Mouse (Mus musculus) heart, postnatal 14 days (tissue): ENCODE measurements around the gene Smarcc1. TPM values are rescaled to one million over a fixed set of nuclear protein-coding genes. Genes with fewer than 3 reads are reported as not detected.

Experiments
- DNase-seq, 2 experiments: peaks; one replicate each; pipeline ENCODE4 v3.0.0; 2021 to 2022
- intact Hi-C: fragments of 180-260 bp; cut with DNase I; formaldehyde crosslinking; loops from one replicate; pipeline ENCODE4 v1.15.1; 2025
- total RNA-seq, 2 experiments: library from RNA; stranded (reverse); gene quantifications; 2 replicates each; pipeline ENCODE4 v1.2.3; 2021

The Smarcc1 gene
- total RNA-seq, 2 experiments from 2014 or later = 27.7 to 30.6 TPM

GRCm38 (mm10) chr9:110228671-110229070 lies 111.2 kb downstream of the Smarcc1 start:
- DNase-seq = no peak
- intact Hi-C loops = no loop called here

DNA sequence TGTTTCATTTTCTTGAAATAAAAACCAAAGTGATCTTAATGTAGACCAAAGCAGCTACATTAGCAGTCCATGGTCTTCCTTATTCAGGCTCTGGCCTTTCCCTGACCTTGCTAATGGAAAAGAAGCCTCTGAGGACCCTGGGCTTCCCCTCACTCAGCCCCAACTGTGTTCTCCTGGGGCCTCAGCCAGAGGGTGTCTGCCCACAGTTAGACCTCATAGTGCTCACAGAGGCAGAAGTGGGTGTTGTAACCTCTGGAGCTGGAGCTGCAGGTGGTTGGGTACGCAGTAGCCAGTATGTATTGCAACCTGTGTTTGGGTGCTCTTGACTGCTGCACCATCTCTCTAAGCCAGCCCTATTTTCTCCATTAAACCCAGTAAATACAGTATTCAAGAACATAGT lies 111.6 kb downstream of the Smarcc1 start:
- DNase-seq = no peak
- intact Hi-C loops = no loop called here

- intact Hi-C loops = no loop called here
- no peak for DNase-seq
These were observed 112.2 kb downstream of the Smarcc1 start for GRCm38 (mm10) chr9:110229566-110230248.

DNA sequence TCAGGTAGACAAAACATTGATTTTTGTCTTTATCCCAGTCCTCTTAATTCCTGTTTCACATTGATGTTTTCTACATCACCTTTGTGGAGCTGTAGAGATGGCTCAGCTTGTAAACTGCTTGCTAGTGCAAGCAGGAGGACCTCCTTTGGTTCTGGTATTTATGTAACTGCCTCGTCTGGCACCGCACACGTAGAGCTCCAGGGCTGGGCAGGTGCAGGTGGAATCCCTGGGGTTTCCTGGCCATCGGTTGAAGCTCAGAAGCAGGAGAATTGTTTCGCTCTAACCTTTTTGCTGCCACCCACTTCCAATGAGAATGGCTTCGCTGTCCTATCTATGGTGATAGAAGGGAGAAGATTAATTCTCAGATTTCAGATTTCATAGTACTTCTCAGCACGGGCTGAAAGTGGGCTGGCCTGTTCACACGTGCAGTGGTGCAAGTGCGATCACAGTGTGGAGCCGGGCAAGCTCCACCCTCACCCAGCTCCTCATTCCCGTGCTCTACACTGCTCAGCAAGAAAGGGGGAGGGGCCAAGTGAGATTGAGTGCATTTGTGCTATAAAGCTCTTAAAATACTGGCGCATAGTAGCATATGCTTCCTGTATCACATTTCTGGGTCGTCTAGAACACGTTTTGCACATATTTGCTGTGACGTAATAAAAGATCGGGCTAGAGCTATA lies 113.0 kb downstream of the Smarcc1 start:
- no peak for DNase-seq
- intact Hi-C loops = no loop called here

- DNase-seq = no peak
- intact Hi-C loops = no loop called here
These were observed 117.5 kb downstream of the Smarcc1 start for GRCm38 (mm10) chr9:110234962-110235361.

DNA sequence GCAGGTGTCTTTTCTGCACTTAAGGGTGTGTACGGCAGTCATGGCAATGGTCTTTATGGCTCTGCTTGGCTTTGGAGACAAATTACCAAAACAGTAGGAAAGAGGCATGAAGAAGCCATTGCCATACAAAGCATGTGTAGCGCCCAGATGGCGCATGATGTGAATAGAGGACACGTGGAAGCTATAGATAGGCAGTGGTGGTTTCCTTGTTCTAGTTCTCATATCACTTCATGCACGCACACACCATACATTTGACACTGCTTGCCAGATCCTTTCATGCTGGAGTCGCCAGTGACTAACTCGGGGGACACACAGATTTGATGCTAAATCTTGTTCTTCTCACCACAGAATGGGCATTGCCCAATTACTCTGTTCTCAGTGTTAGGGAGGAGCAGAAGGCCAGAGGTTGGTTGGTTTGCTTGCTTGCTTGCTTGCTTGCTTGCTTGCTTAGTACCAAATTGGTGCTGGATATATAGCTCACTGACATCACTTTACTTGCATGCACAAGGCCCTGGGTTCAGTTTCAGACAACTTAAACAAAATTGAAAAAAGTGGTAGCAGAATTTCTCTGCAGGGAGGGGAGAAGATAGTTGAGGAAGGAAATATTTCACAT lies 125.8 kb downstream of the Smarcc1 start, which contains the start of gene Cspg5:
Gene Cspg5, plus strand, starts transcription at position 563 of the 613 bp plus-strand sequence.
- intact Hi-C loops = no loop called here
- no peak for DNase-seq

- no peak for DNase-seq
These were observed 127.0 kb downstream of the Smarcc1 start for GRCm38 (mm10) chr9:110244567-110244888.

DNA sequence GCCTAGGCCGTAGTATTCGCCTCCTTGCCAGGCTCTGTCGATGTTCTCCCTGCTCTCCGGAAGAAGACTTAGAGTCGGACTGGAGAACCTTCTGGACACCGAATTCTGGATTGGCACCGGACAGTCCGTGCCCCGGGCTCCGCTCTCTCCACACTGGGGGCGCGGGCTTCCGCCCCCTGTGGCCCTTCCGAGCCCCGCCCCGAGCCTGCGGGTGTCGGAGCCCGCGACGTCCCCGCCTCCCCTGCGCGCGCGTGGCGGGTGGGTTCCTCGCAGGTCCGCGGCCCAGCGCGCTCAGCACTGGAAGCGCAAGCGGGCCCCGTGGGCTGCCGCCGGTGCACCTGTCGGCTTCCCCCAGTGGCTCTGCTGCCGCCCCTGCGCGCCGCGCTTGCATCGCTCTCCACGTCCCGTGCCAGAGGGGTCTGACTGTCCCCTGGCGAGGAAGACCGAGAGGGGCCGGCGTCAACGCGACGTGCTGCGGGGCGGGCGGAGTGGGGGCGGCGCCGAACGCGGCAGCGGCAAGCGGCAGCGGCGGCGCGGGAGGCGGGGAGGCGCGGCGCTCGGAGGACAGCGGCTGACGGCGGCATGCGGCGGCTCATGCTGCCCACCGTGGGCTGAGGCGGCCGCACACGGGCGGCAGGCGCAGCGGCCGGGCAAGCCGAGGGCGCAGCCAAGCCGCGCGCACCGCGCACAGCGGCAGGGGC lies 127.5 kb downstream of the Smarcc1 start:
- intact Hi-C loops = no loop called here
- peak; percentile 42 to 48 for DNase-seq

More at GRCm38 (mm10) chr9:110244567-110244888, 127.0 kb downstream of the Smarcc1 start:
- intact Hi-C loops = no loop called here

DNA sequence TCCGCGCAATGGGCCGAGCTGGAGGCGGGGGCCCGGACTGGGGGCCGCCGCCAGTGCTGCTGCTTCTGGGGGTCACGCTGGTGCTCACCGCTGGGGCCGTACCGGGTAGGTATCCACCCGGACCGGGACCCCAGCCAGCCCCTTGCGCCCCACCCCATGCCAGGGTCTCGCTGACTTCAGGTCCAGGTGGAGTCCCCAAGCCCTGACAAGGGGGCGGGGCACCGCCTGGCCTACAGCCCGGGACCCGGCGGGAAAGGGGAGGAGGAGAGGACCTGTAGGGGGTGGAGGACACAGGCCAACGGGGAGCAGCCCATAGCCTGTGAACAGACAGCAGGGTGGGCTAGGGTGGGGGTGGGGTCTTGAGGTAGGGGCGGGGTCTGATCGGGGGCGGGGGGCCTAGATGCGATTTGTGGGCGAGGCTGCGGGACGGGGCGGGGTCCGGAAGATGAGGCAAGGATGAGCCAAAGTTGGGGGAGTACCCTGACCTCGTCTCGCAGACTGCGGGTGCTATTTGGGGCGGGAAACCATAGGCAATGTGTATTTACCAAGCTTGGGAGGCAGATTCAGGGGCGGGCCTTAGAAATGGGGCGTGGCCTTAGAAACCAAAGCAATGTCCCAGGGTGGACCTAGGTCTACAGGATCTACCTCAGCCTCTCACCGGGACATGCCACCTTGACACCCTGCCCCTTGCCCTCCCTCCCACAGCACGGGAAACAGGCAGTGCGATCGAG lies 128.2 kb downstream of the Smarcc1 start:
- peak; percentile 37 to 59 for DNase-seq
- intact Hi-C loops = no loop called here

DNA sequence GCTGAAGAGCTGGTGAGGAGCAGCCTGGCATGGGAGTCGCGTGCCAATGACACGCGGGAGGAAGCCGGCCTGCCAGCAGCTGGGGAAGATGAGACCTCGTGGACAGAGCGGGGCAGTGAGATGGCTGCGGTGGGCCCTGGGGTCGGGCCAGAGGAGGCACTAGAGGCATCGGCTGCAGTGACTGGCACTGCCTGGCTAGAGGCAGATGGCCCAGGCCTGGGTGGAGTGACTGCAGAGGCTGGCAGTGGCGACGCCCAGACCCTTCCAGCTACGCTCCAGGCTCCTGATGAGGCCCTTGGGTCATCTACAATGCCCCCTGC lies 128.8 kb downstream of the Smarcc1 start:
- intact Hi-C loops = no loop called here
- no peak for DNase-seq

DNA sequence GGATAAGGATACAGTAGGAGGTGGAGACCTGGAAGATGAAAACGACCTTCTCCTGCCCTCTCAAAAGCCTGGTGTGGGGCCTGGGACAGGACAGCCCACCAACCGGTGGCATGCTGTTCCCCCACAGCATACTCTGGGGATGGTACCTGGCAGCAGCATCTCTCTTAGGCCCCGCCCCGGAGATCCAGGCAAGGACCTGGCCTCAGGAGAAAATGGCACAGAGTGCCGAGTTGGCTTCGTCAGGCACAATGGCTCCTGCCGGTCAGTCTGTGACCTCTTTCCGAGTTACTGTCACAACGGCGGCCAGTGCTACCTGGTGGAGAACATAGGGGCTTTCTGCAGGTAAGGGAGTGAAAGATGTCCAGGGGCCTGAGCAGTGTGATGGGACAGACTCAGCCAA lies 129.5 kb downstream of the Smarcc1 start:
- DNase-seq = no peak
- intact Hi-C loops = no loop called here

- no peak for DNase-seq
- intact Hi-C loops = no loop called here
These were observed 131.4 kb downstream of the Smarcc1 start for GRCm38 (mm10) chr9:110248861-110249260.

DNA sequence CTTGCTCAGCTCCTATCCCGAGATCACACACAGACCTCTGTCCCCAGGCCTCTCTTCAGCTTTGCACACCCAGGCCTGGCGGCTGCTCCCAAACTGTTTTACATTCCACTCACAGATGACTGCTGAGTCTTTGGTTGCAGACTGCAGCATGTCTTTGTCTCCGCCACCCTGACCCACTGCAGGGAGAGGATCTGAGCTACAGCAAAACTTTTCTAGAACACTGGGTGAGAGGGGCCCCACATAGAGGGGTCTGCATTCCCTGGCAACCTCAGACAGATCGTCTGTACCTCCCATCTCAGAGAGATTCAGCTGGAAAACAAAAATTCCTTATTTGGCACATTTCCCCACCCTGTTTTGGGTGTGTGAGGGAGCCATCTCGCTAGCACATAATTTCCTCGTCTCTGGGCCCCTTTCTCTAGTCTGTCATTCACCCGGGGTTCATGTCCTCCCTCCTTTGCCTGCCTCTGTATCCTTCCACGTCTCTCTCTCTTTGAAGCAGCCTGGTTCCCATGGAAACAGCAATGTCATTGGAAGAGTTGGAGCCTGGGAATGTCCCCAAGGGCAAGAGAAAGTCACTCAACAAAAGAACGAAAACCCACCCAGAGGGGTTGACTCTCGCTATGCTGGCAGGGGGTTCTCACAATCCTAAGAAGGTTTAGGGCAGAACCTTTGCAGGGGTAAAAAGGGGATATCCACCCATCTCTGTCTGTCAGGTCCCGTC lies 132.5 kb downstream of the Smarcc1 start:
- no peak for DNase-seq
- intact Hi-C loops = no loop called here

DNA sequence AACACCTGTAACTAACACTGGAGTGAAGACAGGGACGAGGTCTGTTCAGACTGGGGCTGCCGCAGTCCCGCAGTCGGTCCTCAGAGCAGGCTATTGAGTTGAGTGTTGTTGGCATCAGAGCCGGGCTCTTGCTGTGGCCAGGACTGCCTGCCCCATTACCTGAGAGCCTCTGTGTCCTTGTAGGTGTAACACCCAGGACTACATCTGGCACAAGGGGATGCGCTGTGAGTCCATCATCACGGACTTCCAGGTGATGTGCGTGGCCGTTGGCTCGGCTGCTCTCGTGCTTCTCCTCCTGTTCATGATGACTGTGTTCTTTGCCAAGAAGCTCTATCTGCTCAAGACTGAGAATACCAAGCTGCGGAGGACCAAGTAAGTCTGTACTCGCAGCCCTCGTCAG lies 133.3 kb downstream of the Smarcc1 start:
- intact Hi-C loops = no loop called here
- DNase-seq = no peak

DNA sequence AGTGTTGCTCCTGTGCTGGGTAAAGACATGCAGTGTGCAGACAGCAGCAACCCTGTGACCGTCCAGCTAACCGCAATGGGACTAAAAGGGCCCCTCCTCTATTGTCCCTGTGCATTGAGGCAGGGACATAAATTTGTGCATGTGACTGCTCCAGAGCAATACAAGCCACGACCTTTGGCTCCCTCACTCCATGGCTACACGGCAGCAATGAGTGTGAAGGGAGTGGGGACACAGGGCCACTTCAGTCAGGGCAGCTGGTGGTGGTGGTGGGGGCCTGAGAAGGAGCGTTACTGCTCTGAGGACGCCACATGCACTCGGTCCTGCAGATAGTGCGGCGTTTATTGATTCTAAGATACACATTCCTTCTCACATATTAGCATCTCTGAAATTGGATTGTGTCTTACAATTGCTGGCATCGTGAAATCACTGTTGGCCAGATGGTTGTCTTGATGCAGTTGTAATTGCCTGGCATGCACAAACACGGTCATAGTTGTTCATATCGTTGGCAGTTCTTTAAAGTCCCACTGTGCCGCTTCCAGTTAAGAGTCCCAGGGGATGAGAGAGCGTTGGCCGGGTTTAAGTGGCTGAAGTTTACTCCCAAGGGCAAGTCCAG lies 138.0 kb downstream of the Smarcc1 start:
- DNase-seq = no peak
- intact Hi-C loops = no loop called here

DNA sequence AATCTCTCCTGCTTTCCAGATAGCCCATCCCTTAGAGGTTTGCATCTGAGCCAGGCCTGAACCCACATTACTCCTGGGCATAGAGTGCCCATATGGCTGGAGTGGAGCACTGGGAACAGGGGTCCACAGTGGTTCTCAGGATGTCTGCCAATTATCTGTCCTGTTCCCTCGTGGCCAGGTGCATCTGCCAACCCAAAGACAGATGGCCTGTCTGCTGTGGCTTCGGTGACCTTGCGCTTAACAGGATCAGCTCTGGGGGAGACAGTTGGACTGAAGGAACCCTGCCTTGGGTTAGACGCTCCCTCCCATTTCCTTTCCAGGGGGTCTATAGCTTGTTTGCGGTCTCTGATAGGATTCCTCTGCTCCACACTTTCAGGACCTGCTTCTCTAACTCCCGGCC lies 141.1 kb downstream of the Smarcc1 start:
- no peak for DNase-seq
- intact Hi-C loops = no loop called here

DNA sequence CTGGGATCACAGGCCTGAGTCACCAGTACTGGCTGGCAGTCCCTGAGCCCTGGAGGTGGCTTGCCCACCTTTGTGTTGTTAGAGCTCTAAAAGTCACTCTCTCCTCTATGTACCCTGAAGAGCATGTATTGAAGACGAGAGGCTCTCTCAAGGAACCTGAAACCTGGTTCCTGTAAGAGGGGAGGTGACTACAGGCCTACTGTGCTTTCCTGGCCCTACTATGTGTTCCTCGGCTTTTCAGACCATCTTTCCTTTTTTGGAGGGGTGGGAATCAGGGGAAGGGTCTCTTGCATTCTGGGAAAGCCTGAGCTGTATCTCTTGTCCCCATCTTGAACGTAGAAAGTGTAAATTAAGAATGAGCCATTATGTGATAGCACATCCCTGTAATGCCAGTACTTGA lies 141.6 kb downstream of the Smarcc1 start:
- DNase-seq = no peak
- intact Hi-C loops = no loop called here

- intact Hi-C loops = no loop called here
- no peak for DNase-seq
These were observed 145.7 kb downstream of the Smarcc1 start for GRCm38 (mm10) chr9:110263181-110263580.

DNA sequence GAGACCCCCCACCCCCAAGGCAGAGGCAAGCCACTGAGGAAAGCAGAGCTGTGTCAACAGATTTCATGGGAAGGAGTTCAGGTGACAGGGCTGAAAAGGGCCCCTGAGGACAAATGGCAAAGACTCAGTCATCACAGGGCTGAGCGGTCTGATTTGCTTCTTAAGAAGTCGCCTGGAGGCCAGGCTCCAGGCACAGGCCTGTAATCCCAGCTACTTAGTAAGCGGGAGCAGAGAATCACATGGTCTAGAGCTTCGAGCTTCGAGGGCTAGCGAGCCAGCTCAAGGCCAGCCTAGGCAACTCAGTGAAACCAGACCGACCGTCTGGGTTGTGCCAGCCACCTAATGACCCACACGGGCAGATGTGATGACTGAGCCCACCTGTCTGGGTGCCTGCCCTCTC lies 147.5 kb downstream of the Smarcc1 start:
- intact Hi-C loops = no loop called here
- DNase-seq = no peak

DNA sequence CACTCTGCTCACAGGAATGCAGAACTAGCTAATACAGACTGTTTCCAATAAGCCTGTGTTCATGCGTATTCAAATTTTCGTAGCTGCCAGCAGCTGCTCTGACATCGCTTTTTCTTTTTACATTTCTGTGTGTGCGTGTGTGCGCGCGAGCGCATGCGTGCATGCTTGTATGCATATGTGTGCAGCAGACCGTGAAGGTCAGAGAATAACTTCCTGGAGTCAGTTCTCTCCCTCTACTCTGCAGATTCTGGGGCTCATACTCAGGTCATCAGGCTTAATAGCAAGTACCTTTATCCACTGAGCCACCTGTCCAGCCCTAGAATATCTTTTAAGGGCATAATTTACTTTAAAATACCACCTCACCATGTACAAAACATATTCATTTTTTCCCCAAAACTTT lies 150.9 kb downstream of the Smarcc1 start:
- intact Hi-C loops = no loop called here
- DNase-seq = no peak
